Mouse (Mus musculus): ENCODE measurements around the gene Myh9.

- TF ChIP-seq POLR2A (IDR thresholded peaks at IDR 0.05; ENCODE audit: low read depth, low read length) (no peak), CTCF (conservative IDR thresholded peaks at IDR 0.05; ENCODE audit: insufficient read depth, insufficient read length, low read depth, low read length) (no peak)
Observed at GRCm38 (mm10) chr15:77875953-77876352, 34.0 kb upstream of the Myh9 start.
